Mouse (Mus musculus): ENCODE results near the gene Neb.
"Not testable (repeated sequence)": the region's sequence is repeated elsewhere in the genome, so short reads cannot be mapped to it uniquely, and the experiment has no call there.

The Neb gene

GRCm38 (mm10) chr2:52179678-52180077 is 198.6 kb downstream of the Neb start:
- no peak for DNase-seq (ENCODE audit: low spot score in 2 of 2)

GRCm38 (mm10) chr2:52177726-52178125 is 200.5 kb downstream of the Neb start:
- no peak for DNase-seq (ENCODE audit: low spot score in 2 of 2)

GRCm38 (mm10) chr2:52177184-52177583 is 201.1 kb downstream of the Neb start:
- DNase-seq (ENCODE audit: low spot score in 2 of 2), result no peak

- no peak for DNase-seq (ENCODE audit: low spot score in 2 of 2)
Measured at GRCm38 (mm10) chr2:52176537-52176936, 201.7 kb downstream of the Neb start.

- no peak for DNase-seq (ENCODE audit: low spot score in 2 of 2)
Measured at GRCm38 (mm10) chr2:52174951-52175350, 203.3 kb downstream of the Neb start.

- DNase-seq (ENCODE audit: low spot score in 2 of 2), result no peak
Measured at GRCm38 (mm10) chr2:52169243-52170005, 208.8 kb downstream of the Neb start.

- no peak for DNase-seq (ENCODE audit: low spot score in 2 of 2)
Measured at GRCm38 (mm10) chr2:52153064-52153463, 225.2 kb downstream of the Neb start.

GRCm38 (mm10) chr2:52133351-52133750 is 244.9 kb downstream of the Neb start:
- no peak for DNase-seq (ENCODE audit: low spot score in 2 of 2)

- not testable (repeated sequence) for DNase-seq (ENCODE audit: low spot score in 2 of 2)
Measured at GRCm38 (mm10) chr2:52131370-52131769, 246.9 kb downstream of the Neb start.

GRCm38 (mm10) chr2:52114086-52114485 is 264.2 kb downstream of the Neb start:
- DNase-seq (ENCODE audit: low spot score in 2 of 2), result no peak

Measured in urinary bladder, adult 18-20 months (tissue).